Comparison of ENCODE assay signal across 27 mouse cellular contexts in the genomic region with DNA sequence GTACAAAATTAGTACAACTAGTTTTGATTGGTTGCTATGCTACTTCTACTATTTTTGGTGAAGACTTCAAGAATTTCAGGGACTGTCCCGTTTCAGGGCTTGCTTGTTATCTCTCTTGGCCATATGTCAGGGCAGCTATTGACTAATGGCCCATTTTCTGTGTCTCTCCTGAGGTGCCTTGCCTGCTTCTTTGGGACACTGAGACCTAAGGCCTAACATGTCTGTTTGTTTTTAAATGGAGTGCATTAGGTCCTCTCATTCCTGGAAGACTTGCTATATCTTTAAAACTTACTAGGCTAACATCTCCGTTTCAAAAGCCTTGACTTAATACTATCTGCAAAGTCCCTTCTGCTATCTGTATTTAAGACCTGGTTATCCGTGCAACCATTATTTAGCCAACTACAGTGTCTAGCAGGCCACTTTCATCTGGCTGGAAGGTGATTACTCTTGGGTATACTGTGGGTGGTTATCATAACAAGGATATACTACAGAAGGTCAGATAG. TPM values are rescaled to one million over a fixed set of nuclear protein-coding genes. Genes with fewer than 3 reads are reported as not detected.
A peak's percentile ranks its signal among the peaks of the same experiment; 100 is the strongest.
DNase-seq lines count a peak whose midpoint lies in the region; ATAC-seq and TF ChIP-seq lines count a peak whose summit lies in the region.
"Had no signal": no experiment of that assay in that cellular context is flagged by ENCODE, and none has a peak within 500 bp of the region (broad histone marks: within the 10 kb centered on the region; RNA-seq: fewer than 3 reads in every experiment).

No protein-coding gene starts in this region.

- TF ChIP-seq CTCF in stomach, postnatal 0 days (IDR thresholded peaks at IDR 0.05; ENCODE audit: low read depth): no peak

- no peaks in the 10 kb centered on the region for H3K9me3 ChIP-seq in stomach, embryonic 15.5 days
- H3K9me3 ChIP-seq in stomach, postnatal 0 days (ENCODE audit: control insufficient read depth, low read length): no peaks in the 10 kb centered on the region
- H3K9me3 ChIP-seq in liver, embryonic 16.5 days (replicated peaks; ENCODE audit: control insufficient read depth, low read length): no peaks in the 10 kb centered on the region
- H3K9me3 ChIP-seq: embryonic facial prominence, embryonic 13.5 days; hindbrain, embryonic 15.5 days; limb, embryonic 10.5 days; megakaryocyte, embryonic 14.5 days; neural tube, embryonic 12.5 days had no signal

- no peak for TF ChIP-seq EP300 in stomach, postnatal 0 days (optimal IDR thresholded peaks at IDR 0.05)

- H3K27me3 ChIP-seq in stomach, embryonic 15.5 days (replicated peaks): no peaks in the 10 kb centered on the region
- no peaks in the 10 kb centered on the region for H3K27me3 ChIP-seq in stomach, postnatal 0 days (ENCODE audit: control insufficient read depth, insufficient read depth, low read length)
- no peaks in the 10 kb centered on the region for H3K27me3 ChIP-seq in liver, embryonic 16.5 days (ENCODE audit: control insufficient read depth, insufficient read depth, low read depth, low read length)
- H3K27me3 ChIP-seq: embryonic facial prominence, embryonic 13.5 days; hindbrain, embryonic 15.5 days; megakaryocyte, embryonic 14.5 days; neural tube, embryonic 12.5 days; Patski had no signal

- 68% methylated on average over 3 of the region's 3 CpGs for WGBS in stomach, embryonic 15.5 days
- WGBS in stomach, postnatal 0 days: 60% methylated on average over 3 of the region's 3 CpGs
- 19% methylated on average over 3 of the region's 3 CpGs for WGBS in liver, embryonic 16.5 days (ENCODE audit: insufficient replicate concordance)

- H3K36me3 ChIP-seq in stomach, embryonic 15.5 days: no peaks in the 10 kb centered on the region
- H3K36me3 ChIP-seq in stomach, postnatal 0 days (ENCODE audit: control insufficient read depth, insufficient read depth, low read length): no peaks in the 10 kb centered on the region
- no peaks in the 10 kb centered on the region for H3K36me3 ChIP-seq in liver, embryonic 16.5 days (ENCODE audit: control insufficient read depth, insufficient read depth)
- H3K36me3 ChIP-seq: embryonic facial prominence, embryonic 13.5 days; hindbrain, embryonic 15.5 days; limb, embryonic 10.5 days; neural tube, embryonic 12.5 days had no signal

- ATAC-seq in stomach, embryonic 15.5 days (ENCODE audit: insufficient read depth, low FRiP score, low read depth): peak; percentile 82
- no peak for ATAC-seq in stomach, postnatal 0 days (ENCODE audit: low FRiP score, low TSS enrichment)
- ATAC-seq in erythroblast, adult 5-6 weeks (replicated peaks; ENCODE audit: low FRiP score, poor library complexity, severe bottlenecking): peak; percentile 98
- peak; percentile 95 for ATAC-seq in liver, embryonic 16.5 days (ENCODE audit: low read depth)
- ATAC-seq: Patski had no signal

- no peak overlapping the region for H3K4me2 ChIP-seq in stomach, embryonic 15.5 days
- no peak overlapping the region for H3K4me2 ChIP-seq in stomach, postnatal 0 days (replicated peaks; ENCODE audit: low read depth)
- peak overlapping the region; percentile 2 for H3K4me2 ChIP-seq in liver, embryonic 16.5 days (ENCODE audit: low read depth, low read length)
- H3K4me2 ChIP-seq: embryonic facial prominence, embryonic 13.5 days; hindbrain, embryonic 15.5 days; lung, embryonic 14.5 days; neural tube, embryonic 12.5 days had no signal

- H3K27ac ChIP-seq in stomach, embryonic 15.5 days: no peak overlapping the region
- H3K27ac ChIP-seq in stomach, postnatal 0 days (replicated peaks): no peak overlapping the region
- H3K27ac ChIP-seq in liver, embryonic 16.5 days (ENCODE audit: low read length): peak overlapping the region; percentile 84
- H3K27ac ChIP-seq: embryonic facial prominence, embryonic 13.5 days; hindbrain, embryonic 15.5 days; limb, embryonic 10.5 days; neural tube, embryonic 12.5 days had no signal

- DNase-seq in stomach, postnatal 0 days (ENCODE audit: low spot score): no peak
- no peak for DNase-seq in Muller cell, postnatal 12 days (ENCODE audit: inconsistent ontology term)
- DNase-seq in right cerebral cortex, adult 18-20 months: no peak
- DNase-seq in neural tube, embryonic 10.5 days (ENCODE audit: extremely low spot score, low spot score): no peak
- DNase-seq: cerebellum, adult 11 months; kidney, adult 18-20 months; lung, embryonic 14.5 days; right cerebral cortex, postnatal 4 days; thymus, postnatal 25 days had no signal

- H3K9ac ChIP-seq in stomach, embryonic 15.5 days: no peak overlapping the region
- no peak overlapping the region for H3K9ac ChIP-seq in stomach, postnatal 0 days (ENCODE audit: low read length)
- no peak overlapping the region for H3K9ac ChIP-seq in liver, embryonic 16.5 days (ENCODE audit: low read depth, low read length)
- H3K9ac ChIP-seq: embryonic facial prominence, embryonic 13.5 days; hindbrain, embryonic 15.5 days; lung, embryonic 14.5 days; neural tube, embryonic 12.5 days had no signal

- H3K4me1 ChIP-seq in stomach, embryonic 15.5 days: no peaks in the 10 kb centered on the region
- H3K4me1 ChIP-seq in stomach, postnatal 0 days (replicated peaks; ENCODE audit: control insufficient read depth, insufficient read depth): no peaks in the 10 kb centered on the region
- H3K4me1 ChIP-seq in liver, embryonic 16.5 days (ENCODE audit: control insufficient read depth, low read depth, low read length): peaks cover 14% of the 10 kb centered on the region
- H3K4me1 ChIP-seq: embryonic facial prominence, embryonic 13.5 days; hindbrain, embryonic 15.5 days; limb, embryonic 10.5 days; neural tube, embryonic 12.5 days had no signal

- H3K4me3 ChIP-seq in stomach, embryonic 15.5 days (replicated peaks): no peak overlapping the region
- no peak overlapping the region for H3K4me3 ChIP-seq in stomach, postnatal 0 days (ENCODE audit: low read depth, low read length)
- H3K4me3 ChIP-seq in liver, embryonic 16.5 days (ENCODE audit: low read depth, low read length): no peak overlapping the region
- H3K4me3 ChIP-seq: embryonic facial prominence, embryonic 13.5 days; hindbrain, embryonic 15.5 days; limb, embryonic 10.5 days; megakaryocyte, embryonic 14.5 days; neural tube, embryonic 12.5 days had no signal

RNA-seq across cellular contexts. Expression of a gene that starts 10.5 kb away (rescaled TPM):
- polyA plus RNA-seq in stomach, embryonic 15.5 days (2015; fragmentation: Nextera tagmentation; extraction: Ambion mirVana): 4.1 and 4.8 TPM in 2 replicates
- 3.9 TPM in 2 replicates for polyA plus RNA-seq in stomach, postnatal 0 days (2015; fragmentation: Nextera tagmentation; extraction: Ambion mirVana)
- total RNA-seq in erythroblast, adult 5-6 weeks (2015; ENCODE audit: low replicate concordance): 12.3 and 17.3 TPM in 2 replicates
- 12.1 and 14.9 TPM in 2 replicates for total RNA-seq in erythroblast, adult 5-6 weeks (2017; ENCODE audit: low replicate concordance)
- polyA plus RNA-seq in liver, embryonic 16.5 days (2015; fragmentation: Nextera tagmentation; extraction: Ambion mirVana): 2.9 and 3.5 TPM in 2 replicates
- polyA plus RNA-seq: Patski had no signal

RNA-seq across cellular contexts. Expression of a gene that starts 20.2 kb away (rescaled TPM):
- not detected in 2 replicates for polyA plus RNA-seq in stomach, embryonic 15.5 days (2015; fragmentation: Nextera tagmentation; extraction: Ambion mirVana)
- polyA plus RNA-seq in stomach, postnatal 0 days (2015; fragmentation: Nextera tagmentation; extraction: Ambion mirVana): not detected in 2 replicates
- total RNA-seq in erythroblast, adult 5-6 weeks (2015; ENCODE audit: low replicate concordance): not detected in 2 replicates
- 1.4 and 1.6 TPM in 2 replicates for total RNA-seq in erythroblast, adult 5-6 weeks (2017; ENCODE audit: low replicate concordance)
- 0.07 TPM in 1 of 2 replicates, not detected in the other for polyA plus RNA-seq in liver, embryonic 16.5 days (2015; fragmentation: Nextera tagmentation; extraction: Ambion mirVana)
- total RNA-seq: adrenal gland, postnatal 4 days; gastrocnemius, postnatal 4 days; layer of hippocampus, postnatal 25 days; midbrain, postnatal 0 days had no signal
- polyA plus RNA-seq: embryonic facial prominence, embryonic 13.5 days; forebrain, embryonic 11.5 days; frontal cortex, adult 2 months; heart, embryonic 16.5 days; hindbrain, embryonic 15.5 days; large intestine, adult 2 months; limb, embryonic 10.5 days; lung, embryonic 14.5 days; midbrain, postnatal 0 days; neural tube, embryonic 12.5 days; Patski; stomach, embryonic 14.5 days had no signal
